Mouse (Mus musculus): ENCODE data around the gene Dtl.

- TF ChIP-seq TAL1 (IDR thresholded peaks at IDR 0.05; ENCODE audit: low read length) (no peak), GATA1 (IDR thresholded peaks at IDR 0.05; ENCODE audit: low read length) (no peak)
Measured at GRCm38 (mm10) chr1:191622801-191623200, 47.5 kb upstream of the Dtl start.

All from erythroblast, embryonic 14.5 days (primary cell).